Mouse (Mus musculus) embryonic facial prominence, embryonic 11.5 days (tissue): ENCODE results near the gene Esr1. TPM values are rescaled to one million over a fixed set of nuclear protein-coding genes. Genes with fewer than 3 reads are reported as not detected.

Source experiments
- ATAC-seq: fragments of 200-750 bp; cut with Nextera tagmentation; replicated peaks from 2 replicates; pipeline ENCODE4 v1.8.0; 2017; ENCODE audit warnings: low read depth; ENCODE audit not compliant: insufficient number of reproducible peaks, low FRiP score, low TSS enrichment
- DNase-seq: peaks from one replicate; pipeline ENCODE4 v3.0.0-alpha.2; 2015; ENCODE audit warnings: low spot score
- H3K27ac ChIP-seq: fragments of 300-500 bp; sonication (generic); replicated peaks from 2 replicates; pipeline ENCODE4 v1.5.1; 2014; ENCODE audit warnings: mild to moderate bottlenecking, low read depth, low read length, control low read depth
- H3K27me3 ChIP-seq: fragments of 300-500 bp; sonication (generic); 2 replicates; pipeline ENCODE4 v1.6.1; 2014; ENCODE audit warnings: mild to moderate bottlenecking, low read length, moderate library complexity, mixed read lengths; ENCODE audit not compliant: control insufficient read depth, insufficient read depth
- H3K36me3 ChIP-seq: fragments of 300-500 bp; sonication (generic); replicated peaks from 2 replicates; pipeline ENCODE4 v1.6.1; 2014; ENCODE audit warnings: low read depth, mild to moderate bottlenecking, low read length, moderate library complexity, mixed read lengths; ENCODE audit not compliant: control insufficient read depth, insufficient read depth
- H3K4me1 ChIP-seq: fragments of 300-500 bp; sonication (generic); 2 replicates; pipeline ENCODE4 v1.6.1; 2014; ENCODE audit warnings: low read length, mixed read lengths; ENCODE audit not compliant: control insufficient read depth, insufficient read depth
- H3K4me2 ChIP-seq: fragments of 300-500 bp; sonication (generic); 2 replicates; pipeline ENCODE4 v1.6.1; 2014; ENCODE audit warnings: low read depth, mild to moderate bottlenecking, control low read depth, low read length, moderate library complexity
- H3K4me3 ChIP-seq: fragments of 300-500 bp; sonication (generic); 2 replicates; pipeline ENCODE4 v1.5.1; 2014; ENCODE audit warnings: low read depth, low read length, control low read depth
- H3K9ac ChIP-seq: fragments of 300-500 bp; sonication (generic); replicated peaks from 2 replicates; pipeline ENCODE4 v1.6.1; 2014; ENCODE audit warnings: mild to moderate bottlenecking, control low read depth, low read length
- H3K9me3 ChIP-seq: fragments of 300-500 bp; sonication (generic); replicated peaks from 2 replicates; pipeline ENCODE4 v1.6.1; 2016; ENCODE audit warnings: mild to moderate bottlenecking, low read length, inconsistent platforms, mixed read lengths; ENCODE audit not compliant: control insufficient read depth
- WGBS: fragments of 180-500 bp; shearing (Covaris S2); extraction: QIAGEN DNeasy Blood & Tissue Kit; methylation state at CpG from one replicate; pipeline ENCODE4 v1.1.7; 2014; 5-methylcytosine and 5-hydroxymethylcytosine counted together
- polyA plus RNA-seq: library from polyadenylated mRNA; unstranded; fragments of >200 nt; fragmentation: Nextera tagmentation; extraction: Ambion mirVana; gene quantifications from 2 replicates; pipeline ENCODE4 v1.2.1, GENCODE M21; 2014

Esr1 gene
- polyA plus RNA-seq, 1 experiment from 2014 or later, result 0.10 TPM

- WGBS, result 74% methylated on average over 15 of the region's 15 CpGs
- Histone ChIP-seq H3K36me3 (no peaks in the 10 kb centered on the region), H3K4me2 (no peak overlapping the region), H3K4me3 (no peak overlapping the region), H3K27ac (no peak overlapping the region), H3K4me1 (no peaks in the 10 kb centered on the region), H3K27me3 (no peaks in the 10 kb centered on the region), H3K9ac (no peak overlapping the region), H3K9me3 (no peaks in the 10 kb centered on the region)
- ATAC-seq (0 out of 2 replicates have a peak, but pooled peaks have one; percentile 56), DNase-seq (no peak)
Measured at GRCm38 (mm10) chr10:5032192-5033048, 421.0 kb downstream of the Esr1 start.

GRCm38 (mm10) chr10:5041254-5041653 lies 429.9 kb downstream of the Esr1 start:
- no peaks in the 10 kb centered on the region for H3K36me3 ChIP-seq
- no peaks in the 10 kb centered on the region for H3K27me3 ChIP-seq
- H3K9ac ChIP-seq, result no peak overlapping the region
- H3K9me3 ChIP-seq, result no peaks in the 10 kb centered on the region
- H3K4me2 ChIP-seq, result no peak overlapping the region
- no peak overlapping the region for H3K27ac ChIP-seq
- no peaks in the 10 kb centered on the region for H3K4me1 ChIP-seq
- 76% methylated on average over 8 of the region's 8 CpGs for WGBS
- DNase-seq (no peak), ATAC-seq (no peak)
- no peak overlapping the region for H3K4me3 ChIP-seq

DNA sequence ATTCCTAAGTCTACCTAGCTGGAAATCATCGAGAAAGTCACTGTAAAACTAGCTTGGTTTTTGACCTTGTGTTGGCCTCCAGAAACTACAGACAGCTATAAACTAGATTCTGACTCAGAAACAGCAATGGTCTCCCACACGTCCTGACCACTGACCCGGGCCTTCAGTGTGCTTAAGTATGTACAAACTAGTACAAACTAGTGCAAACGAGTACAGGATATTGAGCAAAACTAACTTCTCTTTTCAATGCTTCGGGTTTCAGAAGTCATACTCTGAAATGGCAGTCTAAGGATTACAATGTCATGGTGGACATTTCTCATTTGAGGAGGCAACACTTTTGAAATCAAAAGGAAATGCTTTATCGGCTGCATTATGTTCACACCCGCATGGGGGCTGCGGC lies 433.1 kb downstream of the Esr1 start:
- Histone ChIP-seq H3K27me3 (no peaks in the 10 kb centered on the region), H3K4me2 (no peak overlapping the region), H3K4me1 (no peaks in the 10 kb centered on the region), H3K36me3 (no peaks in the 10 kb centered on the region), H3K9ac (no peak overlapping the region), H3K4me3 (no peak overlapping the region), H3K27ac (no peak overlapping the region), H3K9me3 (no peaks in the 10 kb centered on the region)
- no peak for DNase-seq
- no peak for ATAC-seq
- WGBS, result 89% methylated on average over 8 of the region's 8 CpGs

GRCm38 (mm10) chr10:5045213-5045612 lies 433.8 kb downstream of the Esr1 start:
- H3K36me3 ChIP-seq, result no peaks in the 10 kb centered on the region
- H3K27me3 ChIP-seq, result no peaks in the 10 kb centered on the region
- WGBS, result 84% methylated on average over 7 of the region's 7 CpGs
- H3K9me3 ChIP-seq, result no peaks in the 10 kb centered on the region
- H3K4me2 ChIP-seq, result no peak overlapping the region
- no peak overlapping the region for H3K27ac ChIP-seq
- DNase-seq (no peak), ATAC-seq (no peak)
- no peak overlapping the region for H3K4me3 ChIP-seq
- no peak overlapping the region for H3K9ac ChIP-seq
- H3K4me1 ChIP-seq, result no peaks in the 10 kb centered on the region

- DNase-seq, result no peak
- no peaks in the 10 kb centered on the region for H3K27me3 ChIP-seq
- no peak overlapping the region for H3K4me3 ChIP-seq
- H3K36me3 ChIP-seq, result no peaks in the 10 kb centered on the region
- no peaks in the 10 kb centered on the region for H3K9me3 ChIP-seq
- H3K4me2 ChIP-seq, result no peak overlapping the region
- 86% methylated on average over 5 of the region's 5 CpGs for WGBS
- no peak overlapping the region for H3K9ac ChIP-seq
- no peak overlapping the region for H3K27ac ChIP-seq
- no peak for ATAC-seq
- no peaks in the 10 kb centered on the region for H3K4me1 ChIP-seq
Measured at GRCm38 (mm10) chr10:5045671-5046070, 434.3 kb downstream of the Esr1 start.

Other genes with a start within 250 kb of the Esr1 start
- 20.3 and 23.3 TPM in 2 replicates for gene Zbtb2, start 223.5 kb upstream of the Esr1 start, polyA plus RNA-seq
- gene Rmnd1, start 179.2 kb upstream of the Esr1 start, polyA plus RNA-seq, result 52.7 and 53.0 TPM in 2 replicates
- 25.5 and 29.3 TPM in 2 replicates for gene Armt1, start 179.1 kb upstream of the Esr1 start, polyA plus RNA-seq
- gene Ccdc170, start 129.1 kb upstream of the Esr1 start, polyA plus RNA-seq, result 0.06 and 0.15 TPM in 2 replicates